Mouse (Mus musculus) liver, embryonic 11.5 days (tissue): ENCODE results near the gene Fmo5. TPM values are rescaled to one million over a fixed set of nuclear protein-coding genes. Genes with fewer than 3 reads are reported as not detected.

Experiments used
- ATAC-seq: fragments of 200-750 bp; cut with Nextera tagmentation; replicated peaks from 2 replicates; pipeline ENCODE4 v1.8.0; 2017; ENCODE audit warnings: moderate number of reproducible peaks, mild to moderate bottlenecking, moderate TSS enrichment, moderate library complexity; ENCODE audit not compliant: low FRiP score
- DNase-seq: peaks from one replicate; pipeline ENCODE4 v3.0.0-alpha.2; 2017; ENCODE audit warnings: low spot score
- H3K27ac ChIP-seq: fragments of 300-500 bp; sonication (generic); 2 replicates; pipeline ENCODE4 v1.5.1; 2014; ENCODE audit warnings: mild to moderate bottlenecking, low read depth, low read length, control low read depth
- H3K27me3 ChIP-seq: fragments of 300-500 bp; sonication (generic); replicated peaks from 2 replicates; pipeline ENCODE4 v1.6.1; 2014; ENCODE audit warnings: low read length, mixed read lengths; ENCODE audit not compliant: control insufficient read depth, insufficient read depth
- H3K36me3 ChIP-seq: fragments of 300-500 bp; sonication (generic); 2 replicates; pipeline ENCODE4 v1.6.1; 2014; ENCODE audit warnings: mild to moderate bottlenecking, low read length, moderate library complexity, mixed read lengths; ENCODE audit not compliant: control insufficient read depth, insufficient read depth
- H3K4me1 ChIP-seq: fragments of 300-500 bp; sonication (generic); replicated peaks from 2 replicates; pipeline ENCODE4 v1.6.1; 2014; ENCODE audit warnings: low read length, mixed read lengths; ENCODE audit not compliant: control insufficient read depth, insufficient read depth
- H3K4me2 ChIP-seq: fragments of 300-500 bp; sonication (generic); 2 replicates; pipeline ENCODE4 v1.6.1; 2014; ENCODE audit warnings: mild to moderate bottlenecking, control low read depth, moderate library complexity
- H3K4me3 ChIP-seq: fragments of 300-500 bp; sonication (generic); 2 replicates; pipeline ENCODE4 v1.5.1; 2014; ENCODE audit warnings: low read depth, low read length, control low read depth
- H3K9ac ChIP-seq: fragments of 300-500 bp; sonication (generic); 2 replicates; pipeline ENCODE4 v1.6.1; 2014; ENCODE audit warnings: low read depth, low read length, control low read depth
- H3K9me3 ChIP-seq: fragments of 300-500 bp; sonication (generic); 2 replicates; pipeline ENCODE4 v1.6.1; 2016; ENCODE audit warnings: low read length, inconsistent platforms, mixed read lengths; ENCODE audit not compliant: control insufficient read depth
- WGBS: fragments of 180-500 bp; shearing (Covaris S2); extraction: QIAGEN DNeasy Blood & Tissue Kit; methylation state at CpG from one replicate; pipeline ENCODE4 v1.1.7; 2014; 5-methylcytosine and 5-hydroxymethylcytosine counted together
- polyA plus RNA-seq: library from polyadenylated mRNA; unstranded; fragments of >200 nt; fragmentation: Nextera tagmentation; extraction: Ambion mirVana; gene quantifications from 2 replicates; pipeline ENCODE4 v1.2.1, GENCODE M21; 2014

Gene Fmo5
- polyA plus RNA-seq, 1 experiment from 2014 or later = 4.4 TPM

GRCm38 (mm10) chr3:97600050-97600832, 28.4 kb upstream of the Fmo5 start:
- Histone ChIP-seq H3K27ac (no peak overlapping the region), H3K4me2 (no peak overlapping the region), H3K36me3 (peaks cover 9% of the 10 kb centered on the region; the same call in 1 of the 2 replicates), H3K4me3 (no peak overlapping the region), H3K27me3 (no peaks in the 10 kb centered on the region), H3K4me1 (no peaks in the 10 kb centered on the region), H3K9ac (no peak overlapping the region), H3K9me3 (no peaks in the 10 kb centered on the region)
- no peak for ATAC-seq
- no peak for DNase-seq
- 76% methylated on average over 3 of the region's 3 CpGs for WGBS

GRCm38 (mm10) chr3:97609201-97609844, 19.3 kb upstream of the Fmo5 start:
- WGBS = 3% methylated on average over 20 of the region's 20 CpGs
- Histone ChIP-seq H3K4me2 (peak overlapping the region; percentile 71), H3K27ac (peak overlapping the region; percentile 78), H3K9me3 (no peaks in the 10 kb centered on the region), H3K9ac (peak overlapping the region; percentile 83), H3K4me3 (peak overlapping the region; percentile 70), H3K36me3 (no peaks in the 10 kb centered on the region), H3K4me1 (peaks cover 9% of the 10 kb centered on the region), H3K27me3 (no peaks in the 10 kb centered on the region)
- DNase-seq (no peak), ATAC-seq (peak; percentile 53)

DNA sequence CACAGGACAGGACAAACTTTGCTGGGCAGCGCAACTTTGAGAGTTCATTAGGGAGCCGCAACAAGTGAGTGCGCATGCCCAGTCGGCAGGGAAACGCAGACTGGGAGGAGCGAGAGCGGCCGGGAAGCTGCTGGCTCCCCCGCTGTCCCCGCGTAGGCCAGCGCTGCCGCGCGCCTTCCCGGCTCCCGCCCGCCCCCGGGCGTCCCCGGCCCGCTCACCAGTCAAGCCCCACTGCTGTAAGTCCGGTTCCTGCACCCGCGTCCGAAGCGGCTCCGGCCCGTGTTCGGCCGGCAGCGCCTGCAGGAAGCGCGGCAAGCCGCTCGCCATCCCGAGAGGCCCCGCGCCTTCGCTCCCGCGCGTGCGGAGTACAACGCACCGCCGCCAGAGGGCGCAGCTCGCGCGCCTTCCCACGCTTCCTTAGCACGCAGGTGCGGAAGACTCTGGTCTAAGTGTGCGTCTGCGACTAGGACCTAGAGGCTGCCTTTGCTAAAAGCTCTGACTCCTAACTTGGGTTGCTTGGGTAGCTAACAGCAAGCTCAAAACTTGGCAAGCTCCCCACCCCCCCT, 18.7 kb upstream of the Fmo5 start, which contains the start of gene Chd1l:
Gene Chd1l (minus strand): TSS at position 359 of the 566 bp plus-strand sequence.
- H3K9me3 ChIP-seq = no peaks in the 10 kb centered on the region
- peak within 1 kb of the TSS; percentile 71 for H3K4me2 ChIP-seq
- peak; percentile 94 for DNase-seq
- peak within 1 kb of the TSS; percentile 70 for H3K4me3 ChIP-seq
- under 1% methylated on average over 55 of the region's 56 CpGs for WGBS
- H3K27me3 ChIP-seq = no peaks in the 10 kb centered on the region
- peaks cover 9% of the 10 kb centered on the region for H3K4me1 ChIP-seq
- H3K36me3 ChIP-seq = no peaks in the 10 kb centered on the region
- ATAC-seq = peak; percentile 96
- H3K9ac ChIP-seq = peak within 1 kb of the TSS; percentile 83
- H3K27ac ChIP-seq = peak within 1 kb of the TSS; percentile 78

DNA sequence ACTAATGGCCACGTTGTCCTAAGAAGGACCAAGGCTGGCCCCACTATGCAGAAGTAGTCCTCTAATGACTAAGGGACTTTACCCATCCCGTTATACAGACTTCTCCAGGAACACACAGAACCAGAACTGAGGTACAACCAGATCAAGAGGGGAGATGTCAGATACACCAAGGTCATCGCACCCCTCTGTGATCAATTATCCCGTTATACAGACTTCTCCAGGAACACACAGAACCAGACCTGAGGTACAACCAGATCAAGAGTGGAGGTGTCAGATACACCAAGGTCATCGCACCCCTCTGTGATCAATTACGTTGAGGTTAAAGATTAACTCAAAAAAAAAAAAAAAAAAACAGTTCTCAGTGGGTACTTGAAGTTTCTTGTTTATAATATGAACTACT, 17.6 kb upstream of the Fmo5 start:
- Histone ChIP-seq H3K4me1 (peaks cover 9% of the 10 kb centered on the region), H3K4me3 (no peak overlapping the region), H3K9ac (no peak overlapping the region), H3K27me3 (no peaks in the 10 kb centered on the region), H3K27ac (no peak overlapping the region), H3K4me2 (no peak overlapping the region), H3K36me3 (no peaks in the 10 kb centered on the region), H3K9me3 (no peaks in the 10 kb centered on the region)
- 79% methylated on average over 6 of the region's 6 CpGs for WGBS
- no peak for DNase-seq
- no peak for ATAC-seq

DNA sequence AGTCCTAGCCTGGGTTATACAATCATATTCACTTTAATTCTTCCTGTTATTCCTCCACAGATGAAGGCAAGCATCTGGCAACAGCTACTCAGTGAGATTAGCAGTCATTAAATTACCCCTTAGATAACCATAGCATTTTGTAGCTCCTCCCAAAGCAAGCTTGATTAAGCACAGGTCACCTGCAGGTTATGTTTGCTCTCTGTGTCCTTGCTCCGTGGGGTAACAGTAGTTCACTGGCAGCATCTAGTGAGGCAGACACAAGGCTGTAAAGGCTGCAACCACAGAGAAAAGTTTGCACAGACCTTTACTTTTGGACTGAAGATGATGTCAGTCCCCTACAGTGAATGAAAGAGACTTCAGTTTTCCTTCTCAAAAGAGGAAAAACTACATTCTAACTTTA, 13.4 kb upstream of the Fmo5 start:
- H3K36me3 ChIP-seq = no peaks in the 10 kb centered on the region
- no peak overlapping the region for H3K9ac ChIP-seq
- WGBS = 33% methylated on average over 1 of the region's 1 CpGs
- H3K4me2 ChIP-seq = no peak overlapping the region
- H3K27ac ChIP-seq = no peak overlapping the region
- DNase-seq (no peak), ATAC-seq (no peak)
- H3K4me3 ChIP-seq = no peak overlapping the region
- H3K27me3 ChIP-seq = no peaks in the 10 kb centered on the region
- H3K9me3 ChIP-seq = no peaks in the 10 kb centered on the region
- peaks cover 6% of the 10 kb centered on the region; the same call in 1 of the 2 replicates for H3K4me1 ChIP-seq

- Histone ChIP-seq H3K9ac (no peak overlapping the region), H3K4me1 (0 out of 2 replicates have a peak, but pooled peaks cover 2% of the 10 kb centered on the region), H3K9me3 (no peaks in the 10 kb centered on the region), H3K4me2 (no peak overlapping the region), H3K4me3 (no peak overlapping the region), H3K36me3 (no peaks in the 10 kb centered on the region), H3K27ac (no peak overlapping the region), H3K27me3 (no peaks in the 10 kb centered on the region)
- 70% methylated on average over 4 of the region's 4 CpGs for WGBS
- ATAC-seq (no peak), DNase-seq (no peak)
These were observed 12.7 kb upstream of the Fmo5 start for GRCm38 (mm10) chr3:97615933-97616332.

- no peak overlapping the region for H3K27ac ChIP-seq
- 89% methylated on average over 18 of the region's 19 CpGs for WGBS
- no peak overlapping the region for H3K9ac ChIP-seq
- DNase-seq (no peak), ATAC-seq (no peak)
- no peak overlapping the region for H3K4me3 ChIP-seq
- no peaks in the 10 kb centered on the region for H3K36me3 ChIP-seq
- H3K4me2 ChIP-seq = no peak overlapping the region
- H3K27me3 ChIP-seq = no peaks in the 10 kb centered on the region
- no peaks in the 10 kb centered on the region for H3K4me1 ChIP-seq
- H3K9me3 ChIP-seq = no peaks in the 10 kb centered on the region
These were observed 11.3 kb upstream of the Fmo5 start for GRCm38 (mm10) chr3:97617091-97617825.

GRCm38 (mm10) chr3:97617899-97618298, 10.7 kb upstream of the Fmo5 start:
- DNase-seq (no peak), ATAC-seq (no peak)
- Histone ChIP-seq H3K9me3 (no peaks in the 10 kb centered on the region), H3K27me3 (no peaks in the 10 kb centered on the region), H3K4me1 (no peaks in the 10 kb centered on the region), H3K9ac (no peak overlapping the region), H3K36me3 (no peaks in the 10 kb centered on the region), H3K4me3 (no peak overlapping the region), H3K27ac (no peak overlapping the region), H3K4me2 (no peak overlapping the region)
- 84% methylated on average over 8 of the region's 8 CpGs for WGBS
